Mouse (Mus musculus): Measurements from ENCODE around the gene Edaradd. TPM values are rescaled to one million over a fixed set of nuclear protein-coding genes. Genes with fewer than 3 reads are reported as not detected.

Edaradd gene
- polyA plus RNA-seq, 1 experiment from 2014 or later = 3.1 TPM

DNA sequence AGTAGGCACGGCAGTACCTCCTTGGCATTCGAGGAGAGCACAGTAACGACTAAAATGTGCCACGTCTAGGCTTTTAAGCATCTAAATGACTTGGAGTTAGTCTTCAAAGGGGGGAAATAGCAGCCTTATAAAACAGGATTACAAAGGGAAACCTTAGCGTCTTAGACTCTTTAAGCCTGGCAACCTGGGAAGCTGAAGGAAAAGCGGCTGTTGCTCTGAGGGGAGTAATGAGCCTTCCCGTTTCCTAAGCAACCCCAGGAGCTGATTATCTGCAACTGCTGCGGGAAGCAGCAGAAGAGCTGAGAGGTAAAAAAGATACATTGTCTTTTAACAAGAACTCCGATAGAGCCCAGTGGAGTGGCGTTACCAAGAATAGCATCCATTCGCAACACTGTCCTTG is 19.5 kb upstream of the Edaradd start:
- no peak for DNase-seq (ENCODE audit: low spot score)

DNA sequence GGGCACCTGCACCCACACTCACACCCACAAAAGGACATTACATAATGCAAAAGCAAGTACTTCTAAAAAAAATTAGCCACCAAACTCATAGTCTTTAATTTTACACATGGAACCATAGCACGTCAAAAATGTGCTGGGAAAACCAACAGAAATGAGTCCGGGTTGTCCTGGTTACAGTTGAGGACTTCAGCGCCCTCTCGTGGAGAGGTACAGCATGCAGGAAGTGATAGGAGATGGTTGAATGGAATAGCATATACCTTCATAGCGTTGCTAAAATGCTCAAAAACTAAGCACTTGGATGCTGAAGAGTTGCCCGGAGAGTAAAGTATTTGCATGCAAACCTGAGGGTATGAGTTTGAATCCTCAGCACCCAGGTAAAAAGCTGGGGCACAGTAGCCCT is 17.7 kb upstream of the Edaradd start:
- no peak for ATAC-seq (replicated peaks; ENCODE audit: insufficient number of reproducible peaks, low FRiP score, low TSS enrichment, low read depth)
- no peak overlapping the region for H3K9ac ChIP-seq (replicated peaks; ENCODE audit: low read length)
- WGBS = 75% methylated on average over 6 of the region's 6 CpGs

More for the DNA sequence above, 19.5 kb upstream of the Edaradd start:
- H3K27me3 ChIP-seq (ENCODE audit: control insufficient read depth, insufficient read depth, low read length) = no peaks in the 10 kb centered on the region
- 28% methylated on average over 11 of the region's 11 CpGs for WGBS
- no peak overlapping the region for H3K9ac ChIP-seq (replicated peaks; ENCODE audit: low read length)
- H3K27ac ChIP-seq (replicated peaks; ENCODE audit: low read depth, low read length) = no peak overlapping the region
- no peaks in the 10 kb centered on the region for H3K4me1 ChIP-seq (ENCODE audit: control insufficient read depth, insufficient read depth, low read length)
- no peak for ATAC-seq (replicated peaks; ENCODE audit: insufficient number of reproducible peaks, low FRiP score, low TSS enrichment, low read depth)
- no peaks in the 10 kb centered on the region for H3K9me3 ChIP-seq (replicated peaks; ENCODE audit: control insufficient read depth, low read length)
- H3K36me3 ChIP-seq (replicated peaks; ENCODE audit: control insufficient read depth, insufficient read depth, low read depth, low read length) = no peaks in the 10 kb centered on the region
- no peak overlapping the region for H3K4me2 ChIP-seq (ENCODE audit: low read depth, low read length)
- H3K4me3 ChIP-seq (ENCODE audit: low read depth, low read length) = no peak overlapping the region

DNA sequence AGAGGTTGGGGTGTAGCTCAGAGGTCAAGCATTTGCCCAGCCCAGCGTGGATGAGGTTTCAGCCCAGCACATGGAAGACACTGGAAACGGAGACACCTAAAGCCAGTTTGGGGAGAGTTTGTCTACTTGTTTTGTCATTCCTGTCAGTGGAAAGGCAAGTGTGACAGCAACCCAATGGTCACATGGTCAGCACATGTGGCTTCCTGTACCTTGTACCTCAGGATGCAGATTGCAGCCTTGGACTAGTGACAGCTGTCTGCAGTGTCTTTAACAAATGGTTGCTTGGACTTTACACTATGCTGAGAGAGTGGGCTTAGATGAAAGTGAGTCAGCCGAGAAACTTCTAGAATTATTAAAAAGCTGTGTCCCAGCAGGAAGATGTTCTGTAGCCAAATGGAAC is 14.4 kb upstream of the Edaradd start:
- H3K27ac ChIP-seq (replicated peaks; ENCODE audit: low read depth, low read length) = no peak overlapping the region
- no peak overlapping the region for H3K9ac ChIP-seq (replicated peaks; ENCODE audit: low read length)
- H3K4me2 ChIP-seq (ENCODE audit: low read depth, low read length) = no peak overlapping the region
- WGBS = 73% methylated on average over 3 of the region's 3 CpGs
- H3K27me3 ChIP-seq (ENCODE audit: control insufficient read depth, insufficient read depth, low read length) = no peaks in the 10 kb centered on the region
- no peaks in the 10 kb centered on the region for H3K4me1 ChIP-seq (ENCODE audit: control insufficient read depth, insufficient read depth, low read length)
- H3K9me3 ChIP-seq (replicated peaks; ENCODE audit: control insufficient read depth, low read length) = no peaks in the 10 kb centered on the region
- ATAC-seq (replicated peaks; ENCODE audit: insufficient number of reproducible peaks, low FRiP score, low TSS enrichment, low read depth) (no peak), DNase-seq (ENCODE audit: low spot score) (no peak)
- H3K36me3 ChIP-seq (replicated peaks; ENCODE audit: control insufficient read depth, insufficient read depth, low read depth, low read length) = no peaks in the 10 kb centered on the region
- no peak overlapping the region for H3K4me3 ChIP-seq (ENCODE audit: low read depth, low read length)

More for the DNA sequence above, 17.7 kb upstream of the Edaradd start:
- Histone ChIP-seq H3K4me3 (ENCODE audit: low read depth, low read length) (no peak overlapping the region), H3K9me3 (replicated peaks; ENCODE audit: control insufficient read depth, low read length) (no peaks in the 10 kb centered on the region), H3K4me1 (ENCODE audit: control insufficient read depth, insufficient read depth, low read length) (no peaks in the 10 kb centered on the region), H3K4me2 (ENCODE audit: low read depth, low read length) (no peak overlapping the region), H3K27me3 (ENCODE audit: control insufficient read depth, insufficient read depth, low read length) (no peaks in the 10 kb centered on the region), H3K36me3 (replicated peaks; ENCODE audit: control insufficient read depth, insufficient read depth, low read depth, low read length) (no peaks in the 10 kb centered on the region), H3K27ac (replicated peaks; ENCODE audit: low read depth, low read length) (no peak overlapping the region)
- no peak for DNase-seq (ENCODE audit: low spot score)

DNA sequence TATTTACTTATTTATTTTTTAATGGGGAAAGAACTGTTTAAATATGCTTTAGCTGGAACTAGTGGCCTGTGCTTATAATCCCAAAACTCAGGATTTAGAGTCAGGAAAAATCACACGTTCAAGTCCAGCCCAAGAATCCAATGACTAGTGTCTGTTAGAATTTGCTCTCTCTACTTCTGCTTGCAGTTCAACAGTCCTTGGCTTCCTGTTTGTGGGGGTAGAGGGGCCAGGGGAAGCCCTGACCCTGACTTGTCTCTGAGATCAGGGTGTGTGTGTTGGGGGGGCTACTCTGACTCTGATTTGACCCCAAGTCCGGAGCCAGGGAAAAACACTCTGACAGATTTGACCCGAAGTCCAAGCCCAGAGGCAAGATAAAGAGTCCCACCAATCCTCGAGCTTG is 5.4 kb upstream of the Edaradd start:
- Histone ChIP-seq H3K9ac (replicated peaks; ENCODE audit: low read length) (no peak overlapping the region), H3K9me3 (replicated peaks; ENCODE audit: control insufficient read depth, low read length) (no peaks in the 10 kb centered on the region), H3K4me3 (ENCODE audit: low read depth, low read length) (no peak overlapping the region), H3K27me3 (ENCODE audit: control insufficient read depth, insufficient read depth, low read length) (no peaks in the 10 kb centered on the region), H3K27ac (replicated peaks; ENCODE audit: low read depth, low read length) (no peak overlapping the region), H3K36me3 (replicated peaks; ENCODE audit: control insufficient read depth, insufficient read depth, low read depth, low read length) (no peaks in the 10 kb centered on the region), H3K4me1 (ENCODE audit: control insufficient read depth, insufficient read depth, low read length) (no peaks in the 10 kb centered on the region), H3K4me2 (ENCODE audit: low read depth, low read length) (no peak overlapping the region)
- no peak for ATAC-seq (replicated peaks; ENCODE audit: insufficient number of reproducible peaks, low FRiP score, low TSS enrichment, low read depth)
- no peak for DNase-seq (ENCODE audit: low spot score)
- WGBS = 84% methylated on average over 4 of the region's 4 CpGs

DNA sequence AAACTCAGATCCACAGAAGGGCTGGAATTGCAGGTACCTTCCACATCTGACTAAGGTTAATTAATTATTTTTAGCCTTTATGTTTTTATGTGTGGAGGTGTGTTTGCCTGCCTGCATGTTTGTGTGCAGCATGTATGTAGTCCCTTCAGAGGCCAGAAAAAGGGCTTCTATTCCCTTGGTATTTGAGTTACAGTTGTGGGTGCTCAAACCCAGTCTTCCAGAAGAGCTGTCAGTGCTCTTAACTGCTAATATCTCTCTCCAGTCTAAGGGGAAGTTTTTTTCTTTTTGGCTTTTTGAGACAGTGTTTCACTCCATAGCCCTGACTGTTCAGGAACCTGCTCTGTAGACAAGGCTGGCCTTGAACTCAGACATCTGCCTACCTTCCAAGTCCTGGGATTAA is 2.1 kb upstream of the Edaradd start:
- Histone ChIP-seq H3K27me3 (ENCODE audit: control insufficient read depth, insufficient read depth, low read length) (no peaks in the 10 kb centered on the region), H3K4me2 (ENCODE audit: low read depth, low read length) (no peak overlapping the region), H3K36me3 (replicated peaks; ENCODE audit: control insufficient read depth, insufficient read depth, low read depth, low read length) (no peaks in the 10 kb centered on the region), H3K9ac (replicated peaks; ENCODE audit: low read length) (no peak overlapping the region), H3K27ac (replicated peaks; ENCODE audit: low read depth, low read length) (no peak overlapping the region), H3K9me3 (replicated peaks; ENCODE audit: control insufficient read depth, low read length) (no peaks in the 10 kb centered on the region), H3K4me3 (ENCODE audit: low read depth, low read length) (no peak overlapping the region), H3K4me1 (ENCODE audit: control insufficient read depth, insufficient read depth, low read length) (no peaks in the 10 kb centered on the region)
- ATAC-seq (replicated peaks; ENCODE audit: insufficient number of reproducible peaks, low FRiP score, low TSS enrichment, low read depth) (no peak), DNase-seq (ENCODE audit: low spot score) (no peak)

DNA sequence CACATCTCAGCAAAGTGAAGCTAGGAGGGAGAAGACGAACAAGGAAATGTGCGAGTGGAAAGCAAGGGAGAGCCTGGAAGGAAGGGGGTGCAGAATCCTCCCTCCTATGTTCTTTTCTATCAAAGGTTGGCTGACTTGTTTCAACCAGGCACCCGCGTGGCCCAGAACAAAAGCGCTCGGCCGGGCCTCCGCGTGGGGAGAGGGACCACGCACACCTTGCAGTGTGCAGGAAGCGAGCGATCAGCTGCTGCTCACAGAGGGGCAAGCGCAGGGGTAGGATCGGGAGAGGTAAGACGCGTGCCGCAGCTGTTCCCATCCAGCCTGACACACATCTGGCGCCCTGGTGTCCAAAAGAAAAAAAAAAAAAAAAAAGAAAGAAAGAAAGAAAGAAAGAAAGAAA is 867 bp downstream of the Edaradd start:
- WGBS = 4% methylated on average over 18 of the region's 18 CpGs
- peak overlapping the region; percentile 91 for H3K4me2 ChIP-seq (ENCODE audit: low read depth, low read length)
- H3K4me1 ChIP-seq (ENCODE audit: control insufficient read depth, insufficient read depth, low read length) = no peaks in the 10 kb centered on the region
- H3K9me3 ChIP-seq (replicated peaks; ENCODE audit: control insufficient read depth, low read length) = no peaks in the 10 kb centered on the region
- no peaks in the 10 kb centered on the region for H3K36me3 ChIP-seq (replicated peaks; ENCODE audit: control insufficient read depth, insufficient read depth, low read depth, low read length)
- H3K27ac ChIP-seq (replicated peaks; ENCODE audit: low read depth, low read length) = no peak overlapping the region
- H3K4me3 ChIP-seq (ENCODE audit: low read depth, low read length) = peak overlapping the region; percentile 56
- DNase-seq (ENCODE audit: low spot score) (peak; percentile 50), ATAC-seq (replicated peaks; ENCODE audit: insufficient number of reproducible peaks, low FRiP score, low TSS enrichment, low read depth) (no peak)
- H3K9ac ChIP-seq (replicated peaks; ENCODE audit: low read length) = peak overlapping the region; percentile 57
- no peaks in the 10 kb centered on the region for H3K27me3 ChIP-seq (ENCODE audit: control insufficient read depth, insufficient read depth, low read length)

DNA sequence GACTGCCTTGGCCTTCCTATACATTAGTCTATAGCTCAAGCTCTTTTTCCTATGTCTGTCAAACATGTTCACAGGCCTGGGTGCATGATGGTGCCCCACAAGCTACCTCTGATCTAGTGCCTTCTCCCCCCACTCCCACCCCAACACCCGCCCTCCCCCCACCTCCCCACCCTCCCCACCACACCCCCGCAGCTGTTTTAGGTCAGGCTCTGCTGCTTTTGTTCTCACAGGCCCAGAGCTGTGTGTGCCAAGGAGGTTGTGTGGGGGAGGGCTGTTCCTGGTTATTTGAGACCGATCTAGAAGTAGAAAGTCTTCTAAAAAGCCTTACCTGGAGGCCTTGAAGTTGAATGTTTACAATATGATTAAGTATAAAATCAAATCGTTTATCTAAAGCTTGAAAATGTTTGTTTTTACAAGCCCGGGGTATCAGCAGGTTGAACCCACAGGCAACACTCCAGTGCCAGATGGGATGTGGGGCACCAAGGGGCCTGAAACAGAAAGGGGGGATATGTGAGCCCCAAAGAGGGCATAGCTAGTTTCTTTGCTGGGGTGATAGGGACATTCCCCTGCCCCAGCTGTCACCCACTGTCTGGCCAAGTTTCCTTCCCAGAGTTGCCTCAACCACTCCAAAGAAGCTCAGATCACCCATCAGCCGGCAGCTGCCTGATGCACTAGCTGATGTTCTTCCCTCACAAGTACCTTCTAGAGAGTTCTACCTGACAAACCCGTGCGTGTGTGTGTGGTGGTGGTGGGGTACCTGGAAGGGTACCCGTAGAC is 8.9 kb downstream of the Edaradd start:
- Histone ChIP-seq H3K4me3 (ENCODE audit: low read depth, low read length) (no peak overlapping the region), H3K36me3 (replicated peaks; ENCODE audit: control insufficient read depth, insufficient read depth, low read depth, low read length) (no peaks in the 10 kb centered on the region), H3K27ac (replicated peaks; ENCODE audit: low read depth, low read length) (no peak overlapping the region), H3K9ac (replicated peaks; ENCODE audit: low read length) (no peak overlapping the region), H3K4me1 (ENCODE audit: control insufficient read depth, insufficient read depth, low read length) (no peaks in the 10 kb centered on the region), H3K27me3 (ENCODE audit: control insufficient read depth, insufficient read depth, low read length) (no peaks in the 10 kb centered on the region), H3K9me3 (replicated peaks; ENCODE audit: control insufficient read depth, low read length) (no peaks in the 10 kb centered on the region), H3K4me2 (ENCODE audit: low read depth, low read length) (no peak overlapping the region)
- ATAC-seq (replicated peaks; ENCODE audit: insufficient number of reproducible peaks, low FRiP score, low TSS enrichment, low read depth) (no peak), DNase-seq (ENCODE audit: low spot score) (peak; percentile 30)
- 64% methylated on average over 9 of the region's 9 CpGs for WGBS

DNA sequence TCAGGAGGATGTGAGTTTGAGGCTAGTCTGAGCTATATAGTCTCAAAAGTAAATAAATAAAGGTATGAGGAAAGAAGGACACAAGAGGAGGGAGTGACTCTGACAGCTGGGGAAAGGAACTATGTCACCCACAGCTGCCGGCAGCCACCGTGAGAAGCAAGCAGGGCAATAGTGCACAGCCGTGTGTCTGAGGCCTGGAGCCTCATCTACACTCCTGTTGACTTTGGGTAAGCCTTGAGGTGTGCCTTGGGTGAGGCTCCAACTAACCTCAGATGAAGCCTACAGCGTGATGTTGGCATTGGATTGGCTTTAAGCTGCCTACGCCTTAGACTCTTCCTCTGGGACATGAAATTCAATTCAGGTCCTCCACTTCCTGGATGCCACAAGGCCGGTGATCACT is 10.2 kb downstream of the Edaradd start:
- Histone ChIP-seq H3K27ac (replicated peaks; ENCODE audit: low read depth, low read length) (no peak overlapping the region), H3K4me3 (ENCODE audit: low read depth, low read length) (no peak overlapping the region), H3K36me3 (replicated peaks; ENCODE audit: control insufficient read depth, insufficient read depth, low read depth, low read length) (no peaks in the 10 kb centered on the region), H3K4me2 (ENCODE audit: low read depth, low read length) (no peak overlapping the region), H3K9me3 (replicated peaks; ENCODE audit: control insufficient read depth, low read length) (no peaks in the 10 kb centered on the region), H3K4me1 (ENCODE audit: control insufficient read depth, insufficient read depth, low read length) (no peaks in the 10 kb centered on the region), H3K27me3 (ENCODE audit: control insufficient read depth, insufficient read depth, low read length) (no peaks in the 10 kb centered on the region), H3K9ac (replicated peaks; ENCODE audit: low read length) (no peak overlapping the region)
- DNase-seq (ENCODE audit: low spot score) (no peak), ATAC-seq (replicated peaks; ENCODE audit: insufficient number of reproducible peaks, low FRiP score, low TSS enrichment, low read depth) (no peak)
- WGBS = 79% methylated on average over 6 of the region's 6 CpGs
